ENCODE assay signal across 9 mouse cellular contexts in genomic region chr11:43667038-43667745, GRCm38 (mm10). TPM values are rescaled to one million over a fixed set of nuclear protein-coding genes. Genes with fewer than 3 reads are reported as not detected.
DNase-seq lines count a peak whose midpoint lies in the region; ATAC-seq and TF ChIP-seq lines count a peak whose summit lies in the region.
"Had no signal": no experiment of that assay in that cellular context is flagged by ENCODE, and none has a peak within 500 bp of the region (broad histone marks: within the 10 kb centered on the region; RNA-seq: fewer than 3 reads in every experiment).

No protein-coding gene starts in this region.

- no peak for TF ChIP-seq POLR2A in heart, adult 2 months (IDR thresholded peaks at IDR 0.05; ENCODE audit: insufficient read depth, low read depth, low read length)

- no peaks in the 10 kb centered on the region for H3K79me2 ChIP-seq in heart, adult 2 months (replicated peaks; ENCODE audit: control insufficient read depth, insufficient read depth, low read length)

- H3K4me2 ChIP-seq in hindbrain, embryonic 11.5 days (replicated peaks; ENCODE audit: low read depth, low read length): no peak overlapping the region
- no peak overlapping the region for H3K4me2 ChIP-seq in midbrain, postnatal 0 days (ENCODE audit: low read depth, low read length, poor library complexity, severe bottlenecking)
- H3K4me2 ChIP-seq: embryonic facial prominence, embryonic 15.5 days had no signal

- DNase-seq in heart, postnatal 4 days: peak; percentile 10
- DNase-seq in heart, adult 2 months: no peak
- peak; percentile 27 for DNase-seq in adrenal gland, postnatal 25 days
- DNase-seq in hindbrain, embryonic 11.5 days (ENCODE audit: low spot score): peak; percentile 48
- peak; percentile 83 for DNase-seq in midbrain, postnatal 0 days (ENCODE audit: low spot score)
- no peak for DNase-seq in layer of hippocampus, adult 11-12 months (ENCODE audit: low spot score)
- DNase-seq in heart, adult 9 months (ENCODE audit: low spot score in 2 of 2): no peak
- DNase-seq in thymus, postnatal 25 days: no peak

- no peaks in the 10 kb centered on the region for H3K9me3 ChIP-seq in hindbrain, embryonic 11.5 days (ENCODE audit: control insufficient read depth, low read length)
- no peaks in the 10 kb centered on the region for H3K9me3 ChIP-seq in midbrain, postnatal 0 days (ENCODE audit: low read length)
- H3K9me3 ChIP-seq: embryonic facial prominence, embryonic 15.5 days had no signal

- ATAC-seq in hindbrain, embryonic 11.5 days (ENCODE audit: low FRiP score): peak; percentile 80
- peak; percentile 83 for ATAC-seq in midbrain, postnatal 0 days (ENCODE audit: low FRiP score)

- no peak for TF ChIP-seq EP300 in heart, adult 2 months (IDR thresholded peaks at IDR 0.05; ENCODE audit: insufficient read depth, low read depth, low read length)

- intact Hi-C loops in heart, adult 2 months (cut with DNase I): no loop called here

- H3K27ac ChIP-seq in heart, adult 2 months: no peak overlapping the region
- peak overlapping the region; percentile 44 for H3K27ac ChIP-seq in hindbrain, embryonic 11.5 days (ENCODE audit: low read depth, low read length)
- peak overlapping the region; percentile 12; the same call in 1 of the 2 replicates for H3K27ac ChIP-seq in midbrain, postnatal 0 days (ENCODE audit: low read depth, low read length)
- H3K27ac ChIP-seq: embryonic facial prominence, embryonic 15.5 days had no signal

- no peak overlapping the region for H3K9ac ChIP-seq in heart, adult 2 months (ENCODE audit: low read depth, low read length)
- 0 out of 2 replicates have a peak overlapping the region, but pooled peaks have one; percentile 21 for H3K9ac ChIP-seq in hindbrain, embryonic 11.5 days (ENCODE audit: low read depth, low read length)
- H3K9ac ChIP-seq in midbrain, postnatal 0 days (replicated peaks; ENCODE audit: low read length, poor library complexity, severe bottlenecking): no peak overlapping the region
- H3K9ac ChIP-seq: embryonic facial prominence, embryonic 15.5 days had no signal

- H3K36me3 ChIP-seq in heart, adult 2 months (ENCODE audit: control insufficient read depth, insufficient read depth, low read length): no peaks in the 10 kb centered on the region
- no peaks in the 10 kb centered on the region for H3K36me3 ChIP-seq in hindbrain, embryonic 11.5 days (ENCODE audit: control insufficient read depth, insufficient read depth, low read length)
- H3K36me3 ChIP-seq in midbrain, postnatal 0 days (ENCODE audit: insufficient read depth, low read length): no peaks in the 10 kb centered on the region
- H3K36me3 ChIP-seq: embryonic facial prominence, embryonic 15.5 days had no signal

- no peak overlapping the region for H3K4me3 ChIP-seq in heart, adult 2 months
- no peak overlapping the region for H3K4me3 ChIP-seq in hindbrain, embryonic 11.5 days (ENCODE audit: low read depth, low read length)
- H3K4me3 ChIP-seq in midbrain, postnatal 0 days (ENCODE audit: low read depth, low read length): no peak overlapping the region
- H3K4me3 ChIP-seq: embryonic facial prominence, embryonic 15.5 days had no signal

- no peak for TF ChIP-seq CTCF in heart, adult 2 months (IDR thresholded peaks at IDR 0.05)
- TF ChIP-seq CTCF in midbrain, postnatal 0 days (IDR thresholded peaks at IDR 0.05): no peak

- H3K4me1 ChIP-seq in heart, adult 2 months (ENCODE audit: control insufficient read depth, insufficient read depth, low read length): no peaks in the 10 kb centered on the region
- H3K4me1 ChIP-seq in hindbrain, embryonic 11.5 days (replicated peaks; ENCODE audit: control insufficient read depth, insufficient read depth, low read length): no peaks in the 10 kb centered on the region
- peaks cover 5% of the 10 kb centered on the region; the same call in 1 of the 2 replicates for H3K4me1 ChIP-seq in midbrain, postnatal 0 days (ENCODE audit: insufficient read depth, low read length)

- 68% methylated on average over 19 of the region's 19 CpGs for WGBS in heart, adult 2 months
- 38% methylated on average over 19 of the region's 19 CpGs for WGBS in hindbrain, embryonic 11.5 days
- 35% methylated on average over 19 of the region's 19 CpGs for WGBS in midbrain, postnatal 0 days

- no peaks in the 10 kb centered on the region for H3K27me3 ChIP-seq in heart, adult 2 months (ENCODE audit: control insufficient read depth, insufficient read depth, low read length)
- H3K27me3 ChIP-seq in hindbrain, embryonic 11.5 days (ENCODE audit: control insufficient read depth, insufficient read depth, low read length): no peaks in the 10 kb centered on the region
- no peaks in the 10 kb centered on the region for H3K27me3 ChIP-seq in midbrain, postnatal 0 days (ENCODE audit: insufficient read depth, low read length)
- H3K27me3 ChIP-seq: embryonic facial prominence, embryonic 15.5 days had no signal

RNA-seq across cellular contexts. Expression of gene Pwwp2a, which starts 14.6 kb away (rescaled TPM):
- total RNA-seq in heart, postnatal 4 days (2021): 10 to 100 TPM; 38.7 to 39.4 TPM
- total RNA-seq in heart, adult 2 months (2021): 10 to 100 TPM; 16.8 to 18.3 TPM
- polyA plus RNA-seq in heart, adult 2 months (2012; rRNA removed): 7.4 and 12.1 TPM in 2 replicates
- 37.7 and 43.2 TPM in 2 replicates for total RNA-seq in adrenal gland, postnatal 25 days (2021)
- polyA plus RNA-seq in hindbrain, embryonic 11.5 days (2014; fragmentation: Nextera tagmentation; extraction: Ambion mirVana): 46.2 and 47.3 TPM in 2 replicates
- total RNA-seq in midbrain, postnatal 0 days (2014; rRNA removed): 19.9 and 29.2 TPM in 2 replicates
- polyA plus RNA-seq in midbrain, postnatal 0 days (2015; fragmentation: Nextera tagmentation; extraction: Ambion mirVana): 16.9 and 18.8 TPM in 2 replicates

Comparison
In these comparisons a context has a peak if more than half of its experiments do, and no peak if none do; other contexts are left out.
1. DNase-seq: peak in heart, postnatal 4 days (single experiment), adrenal gland, postnatal 25 days (single experiment), hindbrain, embryonic 11.5 days (single experiment) and midbrain, postnatal 0 days (single experiment); none in heart, adult 2 months (0 of 2), layer of hippocampus, adult 11-12 months (single experiment), heart, adult 9 months (0 of 2) and thymus, postnatal 25 days (single experiment).